Mouse (Mus musculus) liver, adult 2 months (tissue): ENCODE measurements around the gene Mme. TPM values are rescaled to one million over a fixed set of nuclear protein-coding genes. Genes with fewer than 3 reads are reported as not detected.
A peak's percentile ranks its signal among the peaks of the same experiment; 100 is the strongest.

Source experiments
- DNase-seq: peaks from one replicate; pipeline ENCODE4 v3.0.0-alpha.2; 2011; ENCODE audit warnings: low read depth, low spot score; ENCODE audit errors: extremely low read depth
- H3K27ac ChIP-seq: fragments of 200-500 bp; replicated peaks from 2 replicates; pipeline ENCODE4 v1.5.1; 2012; ENCODE audit warnings: low read depth, mild to moderate bottlenecking, control low read depth, inconsistent platforms, low read length; ENCODE audit not compliant: insufficient read depth
- H3K27me3 ChIP-seq: fragments of 200-500 bp; 2 replicates; pipeline ENCODE4 v1.6.1; 2012; ENCODE audit warnings: mild to moderate bottlenecking, moderate library complexity, low read length, inconsistent platforms; ENCODE audit not compliant: control insufficient read depth, insufficient read depth
- H3K36me3 ChIP-seq: fragments of 200-500 bp; 2 replicates; pipeline ENCODE4 v1.6.1; 2012; ENCODE audit warnings: low read length, inconsistent platforms; ENCODE audit not compliant: control insufficient read depth, insufficient read depth
- H3K4me1 ChIP-seq: fragments of 200-500 bp; 2 replicates; pipeline ENCODE4 v1.6.1; 2011; ENCODE audit warnings: low read length; ENCODE audit not compliant: control insufficient read depth, insufficient read depth
- H3K4me3 ChIP-seq: fragments of 200-500 bp; 2 replicates; pipeline ENCODE4 v1.5.1; 2011; ENCODE audit warnings: low read depth, mild to moderate bottlenecking, control low read depth, low read length, moderate library complexity; ENCODE audit not compliant: insufficient read depth
- H3K79me2 ChIP-seq: fragments of 200-500 bp; 2 replicates; pipeline ENCODE4 v1.6.1; 2012; ENCODE audit warnings: inconsistent platforms, mild to moderate bottlenecking, low read length, moderate library complexity; ENCODE audit not compliant: control insufficient read depth, insufficient read depth
- H3K9ac ChIP-seq: fragments of 200-500 bp; 2 replicates; pipeline ENCODE4 v1.6.1; 2012; ENCODE audit warnings: low read depth, mild to moderate bottlenecking, control low read depth, inconsistent platforms, low read length
- CTCF ChIP-seq: fragments of 200-500 bp; IDR thresholded peaks from 2 replicates; pipeline ENCODE4 v1.5.1; 2011; ENCODE audit warnings: low read depth, low read length, control low read depth
- POLR2A ChIP-seq: fragments of 200-500 bp; IDR thresholded peaks from 2 replicates; pipeline ENCODE4 v1.6.1; 2011; ENCODE audit warnings: low read length, control low read depth; ENCODE audit not compliant: insufficient read depth; ENCODE audit errors: extremely low read depth
- WGBS: fragments of 180-500 bp; shearing (Covaris S2); methylation state at CpG from one replicate; pipeline ENCODE4 v1.1.7; 2018; 5-methylcytosine and 5-hydroxymethylcytosine counted together
- polyA plus RNA-seq: library from polyadenylated mRNA; depleted of rRNA; stranded (reverse); fragments of >200 nt; gene quantifications from 2 replicates; pipeline ENCODE4 v1.2.3, GENCODE M21; 2012
- total RNA-seq: library from RNA; depleted of rRNA; stranded (reverse); fragments of >200 nt; gene quantifications from 2 replicates; pipeline ENCODE4 v1.2.3, GENCODE M21; 2014

Mme gene
- total and polyA plus RNA-seq, 2 experiments: 3.4 to 29.5 TPM

DNA sequence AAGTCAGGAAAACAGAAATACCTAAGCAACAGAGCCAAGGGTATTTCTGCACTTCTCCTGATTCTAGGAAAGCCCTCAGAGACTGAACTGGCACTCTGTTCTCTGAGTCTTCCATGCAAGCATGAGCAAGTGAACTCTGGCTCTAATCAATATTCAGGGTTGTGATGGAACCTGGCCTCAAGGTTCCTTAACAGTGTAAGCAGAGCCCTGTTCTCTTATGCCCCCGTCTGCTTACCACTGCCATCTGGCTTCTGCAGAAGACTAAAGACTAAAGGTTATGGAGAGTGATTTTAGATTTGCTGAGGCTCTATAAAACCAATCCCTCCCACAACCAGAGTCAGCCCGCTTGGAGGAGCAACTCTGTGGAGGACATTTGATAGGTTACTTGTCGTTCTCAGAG lies 99.2 kb downstream of the Mme start:
- 69% methylated on average over 3 of the region's 3 CpGs for WGBS
- no peaks in the 10 kb centered on the region for H3K4me1 ChIP-seq
- H3K79me2 ChIP-seq: no peaks in the 10 kb centered on the region
- no peaks in the 10 kb centered on the region for H3K27me3 ChIP-seq
- DNase-seq: peak; percentile 51
- H3K9ac ChIP-seq: no peak overlapping the region
- no peak overlapping the region for H3K4me3 ChIP-seq
- H3K27ac ChIP-seq: no peak overlapping the region
- H3K36me3 ChIP-seq: no peaks in the 10 kb centered on the region
- TF ChIP-seq CTCF (no peak), POLR2A (no peak)

DNA sequence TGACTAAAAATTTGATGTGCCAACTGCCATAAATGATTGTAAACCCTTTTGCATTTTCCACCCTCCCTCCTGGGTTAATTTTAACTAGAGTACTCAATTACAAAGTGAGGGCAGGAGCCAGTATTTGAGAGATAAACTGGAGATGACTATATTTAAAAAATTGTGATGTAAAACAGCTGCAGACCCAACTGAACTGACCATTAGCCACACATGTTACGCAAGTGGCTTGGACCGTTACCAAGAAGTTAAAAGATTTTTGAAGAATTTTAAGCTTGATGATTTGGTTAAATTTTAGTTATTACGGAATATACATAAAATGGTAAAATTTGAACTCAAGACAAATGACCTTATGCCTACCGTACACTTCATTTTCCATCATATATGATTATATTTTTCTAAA lies 100.1 kb downstream of the Mme start:
- H3K9ac ChIP-seq: no peak overlapping the region
- 88% methylated on average over 4 of the region's 4 CpGs for WGBS
- no peaks in the 10 kb centered on the region for H3K27me3 ChIP-seq
- H3K27ac ChIP-seq: no peak overlapping the region
- no peak for TF ChIP-seq POLR2A
- no peaks in the 10 kb centered on the region for H3K4me1 ChIP-seq
- no peaks in the 10 kb centered on the region for H3K79me2 ChIP-seq
- H3K36me3 ChIP-seq: no peaks in the 10 kb centered on the region
- DNase-seq: peak; percentile 8
- no peak overlapping the region for H3K4me3 ChIP-seq

DNA sequence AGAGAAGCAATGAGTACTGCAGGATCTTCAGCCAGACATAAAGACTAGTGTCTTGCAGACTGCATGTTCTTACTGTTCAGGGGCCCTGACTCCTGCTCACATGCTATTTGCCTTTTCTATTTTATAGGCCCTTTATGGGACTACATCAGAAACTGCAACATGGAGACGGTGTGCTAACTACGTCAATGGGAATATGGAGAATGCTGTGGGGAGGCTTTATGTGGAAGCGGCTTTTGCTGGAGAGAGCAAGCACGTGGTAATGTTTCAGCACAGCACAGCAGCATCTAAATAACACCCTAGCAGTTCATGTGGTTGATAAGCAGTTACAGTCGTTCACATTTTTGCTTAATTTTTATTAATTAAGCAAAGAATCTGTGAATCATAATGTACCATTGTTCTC lies 103.7 kb downstream of the Mme start:
- no peak for DNase-seq
- TF ChIP-seq CTCF (no peak), POLR2A (no peak)
- no peaks in the 10 kb centered on the region; the same call in 1 of the 2 replicates for H3K36me3 ChIP-seq
- H3K4me3 ChIP-seq: no peak overlapping the region
- no peaks in the 10 kb centered on the region for H3K79me2 ChIP-seq
- 80% methylated on average over 5 of the region's 5 CpGs for WGBS
- H3K9ac ChIP-seq: no peak overlapping the region
- H3K27me3 ChIP-seq: no peaks in the 10 kb centered on the region
- H3K4me1 ChIP-seq: no peaks in the 10 kb centered on the region
- H3K27ac ChIP-seq: no peak overlapping the region

DNA sequence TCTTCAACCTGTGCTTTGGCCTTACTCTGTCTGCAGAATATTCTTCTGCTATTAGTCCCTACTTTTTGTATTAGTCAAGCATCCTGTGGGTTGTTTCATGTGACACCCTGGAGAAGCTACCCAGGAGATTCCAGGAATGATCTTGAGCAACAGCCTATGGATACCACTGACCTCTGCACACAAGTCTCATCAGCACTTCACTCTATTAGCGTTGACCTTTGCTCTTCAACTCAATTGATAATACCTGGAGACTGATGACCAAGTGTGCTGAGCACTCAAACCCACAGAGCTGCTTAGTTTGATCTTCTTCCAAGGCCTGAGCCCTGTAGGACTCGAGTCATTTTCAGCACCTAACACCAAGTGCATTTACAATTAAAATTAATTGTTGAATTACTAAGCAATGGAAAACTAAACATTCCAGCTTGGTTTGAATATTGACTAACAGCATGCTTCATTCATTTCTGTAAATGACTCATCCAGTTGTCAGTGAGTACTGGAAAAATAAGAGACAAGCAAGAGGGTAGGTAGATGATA lies 107.6 kb downstream of the Mme start:
- Histone ChIP-seq H3K27me3 (no peaks in the 10 kb centered on the region), H3K79me2 (no peaks in the 10 kb centered on the region), H3K4me3 (no peak overlapping the region), H3K36me3 (no peaks in the 10 kb centered on the region; the same call in 1 of the 2 replicates), H3K4me1 (no peaks in the 10 kb centered on the region), H3K27ac (no peak overlapping the region), H3K9ac (no peak overlapping the region)
- no peak for DNase-seq
- 61% methylated on average over 2 of the region's 2 CpGs for WGBS
- TF ChIP-seq POLR2A (no peak), CTCF (no peak)

DNA sequence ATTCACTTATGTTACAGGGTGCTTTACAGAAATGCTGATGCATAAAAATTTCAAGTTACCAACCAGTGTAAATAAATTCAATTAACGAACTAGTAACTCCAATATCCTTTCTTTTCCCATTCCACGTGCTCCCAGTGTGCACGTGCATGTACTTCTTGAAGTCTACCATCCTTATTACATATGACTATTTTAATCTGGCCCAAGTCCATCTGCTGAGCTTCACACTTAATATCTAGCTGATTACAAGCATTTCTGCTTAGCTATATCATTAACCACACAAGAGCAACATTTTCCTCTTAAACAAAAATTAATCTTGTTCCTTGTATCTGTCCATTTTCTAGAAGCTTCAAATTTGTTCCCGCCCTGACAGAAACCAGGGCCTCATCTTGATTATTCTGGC lies 108.9 kb downstream of the Mme start:
- no peak overlapping the region for H3K9ac ChIP-seq
- H3K27ac ChIP-seq: no peak overlapping the region
- no peaks in the 10 kb centered on the region for H3K4me1 ChIP-seq
- H3K4me3 ChIP-seq: no peak overlapping the region
- WGBS: 79% methylated on average over 4 of the region's 4 CpGs
- TF ChIP-seq POLR2A: no peak
- no peak for DNase-seq
- no peaks in the 10 kb centered on the region; the same call in 1 of the 2 replicates for H3K36me3 ChIP-seq
- no peaks in the 10 kb centered on the region for H3K27me3 ChIP-seq
- H3K79me2 ChIP-seq: no peaks in the 10 kb centered on the region

DNA sequence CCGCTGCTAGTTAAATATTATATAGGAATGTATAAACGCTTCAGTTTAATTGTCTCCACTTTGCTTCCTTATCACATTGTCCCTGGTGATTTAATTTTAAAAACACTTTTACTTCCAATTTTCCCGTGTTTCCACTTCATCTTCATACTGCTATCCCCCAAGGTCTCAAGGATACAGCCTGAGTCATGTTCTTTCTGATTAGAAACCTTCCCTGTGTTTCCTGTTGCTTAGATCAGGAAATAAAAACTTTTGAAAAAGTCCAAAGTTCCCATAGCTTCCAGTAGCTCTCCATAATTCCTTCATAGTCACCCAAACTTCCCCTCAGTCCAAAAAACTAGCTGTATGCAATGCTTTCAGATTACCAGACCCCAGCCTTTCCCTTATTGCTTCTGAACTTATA lies 109.4 kb downstream of the Mme start:
- Histone ChIP-seq H3K9ac (no peak overlapping the region), H3K4me1 (no peaks in the 10 kb centered on the region), H3K4me3 (no peak overlapping the region), H3K27me3 (no peaks in the 10 kb centered on the region), H3K27ac (no peak overlapping the region), H3K79me2 (no peaks in the 10 kb centered on the region), H3K36me3 (no peaks in the 10 kb centered on the region; the same call in 1 of the 2 replicates)
- 64% methylated on average over 3 of the region's 3 CpGs for WGBS
- DNase-seq: no peak
- TF ChIP-seq CTCF: no peak
- TF ChIP-seq POLR2A: no peak
